Mouse (Mus musculus) heart, postnatal 0 days (tissue): ENCODE measurements around the gene Kcnj10. TPM values are rescaled to one million over a fixed set of nuclear protein-coding genes. Genes with fewer than 3 reads are reported as not detected.

Experiments
- ATAC-seq: fragments of 200-750 bp; cut with Nextera tagmentation; 2 replicates; pipeline ENCODE4 v1.8.0; 2017; ENCODE audit warnings: low read depth, moderate number of reproducible peaks, moderate library complexity; ENCODE audit not compliant: insufficient read depth
- DNase-seq: peaks from one replicate; pipeline ENCODE4 v3.0.0-alpha.2; 2016; ENCODE audit warnings: low spot score
- H3K27ac ChIP-seq: fragments of 300-500 bp; sonication (generic); 2 replicates; pipeline ENCODE4 v1.5.1; 2014; ENCODE audit warnings: low read depth, mild to moderate bottlenecking
- H3K27me3 ChIP-seq: fragments of 300-500 bp; sonication (generic); 2 replicates; pipeline ENCODE4 v1.6.1; 2014; ENCODE audit warnings: low read length, mixed read lengths; ENCODE audit not compliant: control insufficient read depth, insufficient read depth
- H3K36me3 ChIP-seq: fragments of 300-500 bp; sonication (generic); replicated peaks from 2 replicates; pipeline ENCODE4 v1.6.1; 2014; ENCODE audit warnings: low read length, mixed read lengths; ENCODE audit not compliant: control insufficient read depth, insufficient read depth
- H3K4me1 ChIP-seq: fragments of 300-500 bp; sonication (generic); 2 replicates; pipeline ENCODE4 v1.6.1; 2014; ENCODE audit warnings: antibody characterized with exemption; ENCODE audit not compliant: control insufficient read depth, insufficient read depth
- H3K4me2 ChIP-seq: fragments of 300-500 bp; sonication (generic); 2 replicates; pipeline ENCODE4 v1.6.1; 2014; ENCODE audit warnings: low read depth, mild to moderate bottlenecking, low read length, moderate library complexity
- H3K4me3 ChIP-seq: fragments of 300-500 bp; sonication (generic); 2 replicates; pipeline ENCODE4 v1.5.1; 2014; ENCODE audit warnings: low read depth, low read length
- H3K9ac ChIP-seq: fragments of 300-500 bp; sonication (generic); replicated peaks from 2 replicates; pipeline ENCODE4 v1.6.1; 2014; ENCODE audit warnings: low read depth, low read length, mixed read lengths
- H3K9me3 ChIP-seq: fragments of 300-500 bp; sonication (generic); replicated peaks from 2 replicates; pipeline ENCODE4 v1.6.1; 2016; ENCODE audit warnings: low read length; ENCODE audit not compliant: control insufficient read depth
- CTCF ChIP-seq: IDR thresholded peaks from 2 replicates; pipeline ENCODE4 v1.5.1; 2016; ENCODE audit warnings: antibody characterized with exemption, control low read depth, low read depth
- EP300 ChIP-seq: IDR thresholded peaks from 2 replicates; pipeline ENCODE4 v1.6.1; 2016; ENCODE audit warnings: antibody characterized with exemption, low read depth
- WGBS: fragments of 180-500 bp; shearing (Covaris S2); extraction: QIAGEN DNeasy Blood & Tissue Kit; methylation state at CpG from one replicate; pipeline ENCODE4 v1.1.7; 2014; 5-methylcytosine and 5-hydroxymethylcytosine counted together
- polyA plus RNA-seq: library from polyadenylated mRNA; unstranded; fragments of >200 nt; fragmentation: Nextera tagmentation; extraction: Ambion mirVana; gene quantifications from 2 replicates; pipeline ENCODE4 v1.2.1, GENCODE M21; 2015
- total RNA-seq: library from RNA; depleted of rRNA; stranded (reverse); fragments of >200 nt; gene quantifications from 2 replicates; pipeline ENCODE4 v1.2.3, GENCODE M21; 2014; ENCODE audit warnings: low replicate concordance

Kcnj10 gene
- total and polyA plus RNA-seq, 2 experiments from 2014 or later, result not detected

DNA sequence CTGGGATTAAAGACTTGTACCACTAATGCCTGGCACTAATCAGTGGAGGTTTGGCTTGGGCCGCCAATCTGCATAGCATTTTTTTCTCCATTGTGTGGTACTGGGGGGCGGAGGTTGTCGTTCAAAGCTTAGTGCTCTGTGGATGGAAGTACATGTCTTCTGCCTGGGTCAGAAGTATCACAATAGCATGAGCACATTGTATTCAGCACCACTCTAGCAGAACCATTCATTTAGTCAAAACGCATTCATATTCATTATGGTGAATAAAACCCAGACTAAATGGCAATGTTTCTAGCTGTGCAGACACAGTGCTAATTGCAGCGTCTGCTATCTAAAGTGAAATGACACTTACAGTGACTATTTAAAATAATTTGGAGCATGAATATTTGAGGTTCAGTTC lies 46.2 kb downstream of the Kcnj10 start:
- no peaks in the 10 kb centered on the region for H3K27me3 ChIP-seq
- H3K4me3 ChIP-seq, result no peak overlapping the region
- no peak overlapping the region for H3K4me2 ChIP-seq
- H3K27ac ChIP-seq, result no peak overlapping the region
- TF ChIP-seq CTCF (no peak), EP300 (no peak)
- H3K9me3 ChIP-seq, result no peaks in the 10 kb centered on the region
- WGBS, result 78% methylated on average over 5 of the region's 5 CpGs
- H3K4me1 ChIP-seq, result no peaks in the 10 kb centered on the region
- H3K36me3 ChIP-seq, result peaks cover 12% of the 10 kb centered on the region; the same call in 1 of the 2 replicates
- DNase-seq, result no peak
- H3K9ac ChIP-seq, result no peak overlapping the region
- ATAC-seq, result no peak

DNA sequence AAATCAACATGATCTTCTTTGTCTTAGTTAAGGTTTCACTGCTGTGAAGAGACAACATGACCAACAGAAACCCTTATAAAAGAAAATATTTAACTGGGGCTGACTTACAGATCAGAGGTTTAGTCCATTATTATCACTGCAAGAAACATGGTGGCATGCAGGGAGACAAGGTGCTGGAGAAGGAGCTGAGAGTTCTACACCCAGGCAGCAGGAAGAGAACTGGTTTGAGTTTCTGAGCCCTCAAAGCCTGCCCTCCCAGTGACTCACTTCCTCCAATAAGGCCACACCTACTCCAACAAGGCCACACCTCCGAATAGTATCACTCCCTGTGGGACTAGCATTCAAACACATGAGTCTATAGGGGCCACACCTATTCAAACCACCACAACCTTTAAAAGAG lies 49.8 kb downstream of the Kcnj10 start:
- DNase-seq (no peak), ATAC-seq (no peak)
- WGBS, result 55% methylated on average over 1 of the region's 1 CpGs
- no peaks in the 10 kb centered on the region for H3K9me3 ChIP-seq
- H3K27ac ChIP-seq, result no peak overlapping the region
- H3K27me3 ChIP-seq, result no peaks in the 10 kb centered on the region
- no peak overlapping the region for H3K9ac ChIP-seq
- TF ChIP-seq EP300 (no peak), CTCF (no peak)
- H3K4me1 ChIP-seq, result no peaks in the 10 kb centered on the region
- no peak overlapping the region for H3K4me3 ChIP-seq
- H3K4me2 ChIP-seq, result no peak overlapping the region
- no peaks in the 10 kb centered on the region for H3K36me3 ChIP-seq

DNA sequence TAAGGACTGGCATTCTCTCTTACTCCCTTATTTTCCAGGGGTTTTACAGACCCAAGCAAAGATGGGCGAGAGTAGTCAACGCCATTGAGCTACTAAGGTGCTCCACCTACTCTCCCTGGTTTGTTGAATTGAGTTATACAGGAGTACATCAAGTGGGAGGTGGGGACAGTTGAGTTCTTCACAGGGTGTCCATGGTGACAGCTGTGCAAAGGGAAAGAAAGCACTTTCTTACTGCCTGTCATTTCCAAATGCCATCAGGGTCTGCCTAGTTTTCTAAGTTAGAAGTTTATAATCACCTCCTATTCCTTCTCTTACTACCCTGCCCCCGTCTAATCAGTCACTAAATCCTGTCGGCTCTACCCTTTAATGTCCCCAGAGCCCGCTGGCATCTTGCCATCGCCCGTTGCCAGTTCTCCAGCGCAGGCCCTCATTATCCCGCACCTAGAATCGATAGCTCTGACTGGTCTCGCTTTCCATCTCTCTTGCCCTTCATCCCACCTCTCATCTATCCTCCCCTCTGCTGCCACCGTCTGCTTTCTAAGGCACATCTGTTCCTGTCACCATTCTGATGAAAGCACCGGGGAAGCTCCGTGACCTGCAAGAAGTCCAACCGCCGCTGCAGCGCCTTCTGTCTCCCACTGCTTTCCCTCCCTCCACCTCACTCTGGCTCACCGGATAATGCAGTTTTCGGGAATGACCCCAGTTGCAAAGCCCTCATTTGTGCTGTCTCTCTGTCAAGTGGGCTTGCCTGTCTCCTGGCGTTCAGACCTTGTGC lies 51.0 kb downstream of the Kcnj10 start:
- WGBS, result 20% methylated on average over 20 of the region's 20 CpGs
- H3K9ac ChIP-seq, result no peak overlapping the region

DNA sequence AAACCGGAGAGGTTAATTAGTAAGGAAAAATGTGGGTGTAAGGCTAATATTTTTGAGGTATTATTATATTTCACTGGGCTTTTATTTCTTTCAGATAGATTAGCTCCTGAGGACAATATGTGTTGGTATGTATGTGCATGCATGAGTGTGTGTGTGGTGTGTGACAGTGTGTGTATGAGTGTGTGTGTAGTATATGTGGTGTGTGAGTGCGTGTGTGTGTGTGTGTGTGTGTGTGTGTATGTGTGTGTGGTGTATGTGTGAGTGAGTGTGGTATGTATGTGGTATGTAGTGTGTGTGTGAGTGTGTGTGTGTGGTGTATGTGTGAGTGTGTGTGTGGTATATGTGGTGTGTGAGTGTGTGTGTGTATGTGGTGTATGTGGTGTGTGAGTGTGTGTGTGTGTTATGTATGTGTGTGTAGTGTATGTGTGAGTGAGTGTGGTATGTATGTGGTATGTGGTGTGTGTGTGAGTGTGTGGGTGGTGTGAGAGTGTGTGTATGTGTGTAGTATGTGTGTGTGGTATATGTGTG lies 51.7 kb downstream of the Kcnj10 start:
- Histone ChIP-seq H3K4me2 (no peak overlapping the region), H3K4me3 (no peak overlapping the region), H3K9ac (no peak overlapping the region), H3K27me3 (no peaks in the 10 kb centered on the region), H3K36me3 (no peaks in the 10 kb centered on the region), H3K27ac (no peak overlapping the region), H3K4me1 (no peaks in the 10 kb centered on the region), H3K9me3 (no peaks in the 10 kb centered on the region)
- TF ChIP-seq CTCF (no peak), EP300 (no peak)
- ATAC-seq (no peak), DNase-seq (no peak)
- WGBS, result 87% methylated on average over 2 of the region's 2 CpGs

More for the DNA sequence above, 51.0 kb downstream of the Kcnj10 start:
- no peaks in the 10 kb centered on the region for H3K36me3 ChIP-seq
- no peaks in the 10 kb centered on the region for H3K27me3 ChIP-seq
- peak overlapping the region; percentile 9; the same call in 1 of the 2 replicates for H3K4me3 ChIP-seq
- H3K4me1 ChIP-seq, result no peaks in the 10 kb centered on the region
- ATAC-seq (no peak), DNase-seq (no peak)
- TF ChIP-seq EP300 (no peak), CTCF (no peak)
- peak overlapping the region; percentile 35; the same call in 1 of the 2 replicates for H3K4me2 ChIP-seq
- H3K9me3 ChIP-seq, result no peaks in the 10 kb centered on the region
- no peak overlapping the region for H3K27ac ChIP-seq

DNA sequence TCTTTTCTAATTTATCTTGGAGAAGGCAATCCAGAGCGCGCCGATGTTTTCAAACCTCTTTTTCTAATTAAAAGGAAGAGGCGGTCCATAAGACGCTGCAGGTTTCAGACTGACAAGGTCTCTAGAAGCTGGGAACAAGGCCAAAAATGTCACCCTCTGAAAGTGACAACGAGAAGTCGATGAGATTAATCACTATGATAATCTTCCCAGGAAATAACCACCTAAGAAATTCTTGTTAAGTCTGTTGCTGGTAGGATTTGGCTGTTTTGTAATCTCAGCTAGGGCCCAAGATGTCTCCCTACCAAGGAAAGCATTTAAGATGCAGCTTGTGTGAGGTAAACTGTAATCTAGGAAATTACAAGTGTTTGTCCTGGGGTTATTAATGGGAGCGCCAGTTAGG lies 52.7 kb downstream of the Kcnj10 start:
- TF ChIP-seq EP300, result no peak
- TF ChIP-seq CTCF, result no peak
- ATAC-seq (no peak), DNase-seq (no peak)
- Histone ChIP-seq H3K27ac (no peak overlapping the region), H3K4me1 (no peaks in the 10 kb centered on the region), H3K4me3 (no peak overlapping the region), H3K9me3 (no peaks in the 10 kb centered on the region), H3K4me2 (no peak overlapping the region), H3K9ac (no peak overlapping the region), H3K36me3 (no peaks in the 10 kb centered on the region), H3K27me3 (no peaks in the 10 kb centered on the region)
- WGBS, result 46% methylated on average over 8 of the region's 8 CpGs
